Mouse (Mus musculus) heart, embryonic 15.5 days (tissue): ENCODE data around the gene Rtl1. TPM values are rescaled to one million over a fixed set of nuclear protein-coding genes. Genes with fewer than 3 reads are reported as not detected.

Experiments used
- ATAC-seq: fragments of 200-750 bp; cut with Nextera tagmentation; replicated peaks from 2 replicates; pipeline ENCODE4 v1.8.0; 2017; ENCODE audit warnings: low read depth, moderate TSS enrichment; ENCODE audit not compliant: insufficient number of reproducible peaks, insufficient read depth, low FRiP score
- H3K27ac ChIP-seq: fragments of 300-500 bp; sonication (generic); 2 replicates; pipeline ENCODE4 v1.5.1; 2015; ENCODE audit warnings: mild to moderate bottlenecking, inconsistent platforms
- H3K27me3 ChIP-seq: fragments of 300-500 bp; sonication (generic); 2 replicates; pipeline ENCODE4 v1.6.1; 2015; ENCODE audit warnings: inconsistent platforms
- H3K36me3 ChIP-seq: fragments of 300-500 bp; sonication (generic); 2 replicates; pipeline ENCODE4 v1.6.1; 2015; ENCODE audit warnings: mild to moderate bottlenecking, inconsistent platforms
- H3K4me1 ChIP-seq: fragments of 300-500 bp; sonication (generic); replicated peaks from 2 replicates; pipeline ENCODE4 v1.6.1; 2015; ENCODE audit warnings: inconsistent platforms
- H3K4me2 ChIP-seq: fragments of 300-500 bp; sonication (generic); 2 replicates; pipeline ENCODE4 v1.6.1; 2015; ENCODE audit warnings: inconsistent platforms, mild to moderate bottlenecking, moderate library complexity
- H3K4me3 ChIP-seq: fragments of 300-500 bp; sonication (generic); 2 replicates; pipeline ENCODE4 v1.5.1; 2015; ENCODE audit warnings: mild to moderate bottlenecking, inconsistent platforms
- H3K9ac ChIP-seq: fragments of 300-500 bp; sonication (generic); 2 replicates; pipeline ENCODE4 v1.6.1; 2015; ENCODE audit warnings: mild to moderate bottlenecking, inconsistent platforms
- H3K9me3 ChIP-seq: fragments of 300-500 bp; sonication (generic); replicated peaks from 2 replicates; pipeline ENCODE4 v1.6.1; 2016; ENCODE audit warnings: inconsistent platforms
- WGBS: fragments of 180-500 bp; shearing (Covaris S2); methylation state at CpG from one replicate; pipeline ENCODE4 v1.1.7; 2015; ENCODE audit warnings: mixed read lengths; 5-methylcytosine and 5-hydroxymethylcytosine counted together
- microRNA counts: library from miRNA; unstranded; fragments of <30 nt; microRNA quantifications from one replicate; lab custom pipeline; 2016
- microRNA-seq: library from miRNA; unstranded; fragments of <30 nt; microRNA quantifications from one replicate; pipeline ENCODE4, GENCODE M21; 2016
- polyA plus RNA-seq: library from polyadenylated mRNA; unstranded; fragments of >200 nt; fragmentation: Nextera tagmentation; extraction: Ambion mirVana; gene quantifications from 2 replicates; pipeline ENCODE4 v1.2.1, GENCODE M21; 2015

Gene Rtl1
- polyA plus RNA-seq, 1 experiment from 2014 or later = 0.47 TPM

DNA sequence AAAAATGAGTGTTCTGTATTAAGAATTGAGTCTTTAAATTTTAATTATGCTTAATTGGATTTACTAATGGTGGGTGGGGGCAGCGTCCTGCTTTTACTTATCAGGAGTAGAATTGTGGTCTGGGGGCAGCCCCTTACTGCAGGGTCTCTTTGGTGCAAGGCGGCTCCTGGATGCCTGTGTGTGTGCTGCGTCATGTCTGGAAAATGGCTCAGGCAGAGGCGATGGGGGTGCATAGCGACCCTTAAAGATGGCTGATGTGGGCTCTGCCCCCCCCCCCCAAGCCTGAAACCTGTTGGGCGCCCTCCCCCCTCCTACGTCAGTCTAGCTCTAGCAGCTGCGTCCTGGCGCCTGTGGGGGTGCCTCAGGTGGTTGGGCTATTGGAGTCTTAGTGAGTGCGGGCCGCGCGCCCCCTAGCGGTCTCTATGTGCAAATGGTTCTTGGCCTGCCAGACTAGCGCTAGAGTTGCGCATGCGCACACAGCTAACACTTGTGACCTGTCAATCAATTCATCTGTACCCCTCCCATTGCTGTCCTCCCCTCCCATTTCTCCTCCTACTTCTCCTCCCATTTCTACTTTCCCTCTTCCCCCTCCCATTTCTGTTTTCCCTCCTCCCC is 57.4 kb downstream of the Rtl1 start:
- 41% methylated on average over 17 of the region's 17 CpGs for WGBS
- no peak overlapping the region for H3K27ac ChIP-seq
- peaks cover 22% of the 10 kb centered on the region; the same call in 1 of the 2 replicates for H3K9me3 ChIP-seq

GRCm38 (mm10) chr12:109542011-109542410 is 58.1 kb downstream of the Rtl1 start:
- H3K4me2 ChIP-seq = peak overlapping the region; percentile 61
- H3K4me3 ChIP-seq = peak overlapping the region; percentile 49
- no peak for ATAC-seq
- H3K9me3 ChIP-seq = peaks cover 23% of the 10 kb centered on the region; the same call in 1 of the 2 replicates
- no peaks in the 10 kb centered on the region for H3K27me3 ChIP-seq
- peak overlapping the region; percentile 40 for H3K9ac ChIP-seq
- no peaks in the 10 kb centered on the region for H3K36me3 ChIP-seq
- WGBS = 45% methylated on average over 14 of the region's 14 CpGs
- no peak overlapping the region for H3K27ac ChIP-seq
- no peaks in the 10 kb centered on the region for H3K4me1 ChIP-seq

More for the DNA sequence above, 57.4 kb downstream of the Rtl1 start:
- H3K27me3 ChIP-seq = no peaks in the 10 kb centered on the region
- H3K36me3 ChIP-seq = no peaks in the 10 kb centered on the region
- H3K9ac ChIP-seq = no peak overlapping the region
- peak overlapping the region; percentile 49 for H3K4me3 ChIP-seq
- peak; percentile 59 for ATAC-seq
- H3K4me2 ChIP-seq = peak overlapping the region; percentile 61
- H3K4me1 ChIP-seq = no peaks in the 10 kb centered on the region

- Histone ChIP-seq H3K4me3 (peak overlapping the region; percentile 49), H3K9ac (peak overlapping the region; percentile 40), H3K9me3 (peaks cover 23% of the 10 kb centered on the region; the same call in 1 of the 2 replicates), H3K4me2 (peak overlapping the region; percentile 61), H3K27me3 (no peaks in the 10 kb centered on the region), H3K36me3 (no peaks in the 10 kb centered on the region), H3K27ac (peak overlapping the region; percentile 27; the same call in 1 of the 2 replicates), H3K4me1 (no peaks in the 10 kb centered on the region)
- WGBS = 48% methylated on average over 16 of the region's 16 CpGs
- ATAC-seq = no peak
Observed at GRCm38 (mm10) chr12:109541540-109541899, 58.6 kb downstream of the Rtl1 start.

DNA sequence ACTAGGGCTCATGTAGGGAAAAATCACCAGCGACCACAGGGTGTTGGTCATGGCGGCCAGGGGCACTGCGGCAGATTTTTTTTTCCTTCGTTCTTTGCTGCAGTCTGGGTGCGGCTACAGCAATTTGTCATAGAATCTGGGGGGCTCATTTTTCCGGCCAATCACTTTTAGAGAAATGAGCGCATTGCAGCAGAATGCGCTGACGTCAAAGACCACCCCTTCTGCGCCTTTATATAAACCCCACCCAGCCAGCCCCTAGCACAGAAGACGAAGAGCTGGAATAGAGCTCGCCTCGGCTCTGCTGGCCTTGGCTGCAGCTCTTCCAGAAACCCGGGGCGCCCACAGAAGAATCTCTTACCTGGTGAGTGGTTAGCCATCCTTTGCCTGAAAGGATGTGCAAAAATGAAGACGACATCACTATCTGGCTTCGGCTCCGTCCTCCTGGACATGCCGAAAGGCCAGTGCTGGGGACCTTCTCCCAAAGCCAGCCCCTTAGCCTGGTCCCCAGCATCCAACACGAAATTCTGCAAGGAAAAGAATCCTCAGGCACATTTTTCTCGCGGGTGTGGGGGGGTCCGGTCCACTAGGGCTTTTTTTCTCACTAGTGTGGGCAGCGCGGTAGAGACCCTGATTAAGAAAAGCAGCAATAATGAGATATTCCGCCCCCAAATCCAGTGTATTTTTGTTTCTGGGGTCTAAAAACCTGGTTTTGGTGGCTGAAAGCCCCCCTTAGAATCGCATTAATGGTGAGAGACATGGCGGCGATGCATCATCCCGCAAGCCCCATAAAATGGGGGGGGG is 59.2 kb downstream of the Rtl1 start:
- Histone ChIP-seq H3K27ac (peak overlapping the region; percentile 45; the same call in 1 of the 2 replicates), H3K4me3 (peak overlapping the region; percentile 49), H3K4me1 (no peaks in the 10 kb centered on the region), H3K9ac (peak overlapping the region; percentile 40), H3K36me3 (no peaks in the 10 kb centered on the region), H3K4me2 (peak overlapping the region; percentile 61), H3K9me3 (peaks cover 23% of the 10 kb centered on the region; the same call in 1 of the 2 replicates), H3K27me3 (no peaks in the 10 kb centered on the region)
- peak; percentile 45; the same call in 1 of the 2 replicates for ATAC-seq
- 47% methylated on average over 30 of the region's 30 CpGs for WGBS

DNA sequence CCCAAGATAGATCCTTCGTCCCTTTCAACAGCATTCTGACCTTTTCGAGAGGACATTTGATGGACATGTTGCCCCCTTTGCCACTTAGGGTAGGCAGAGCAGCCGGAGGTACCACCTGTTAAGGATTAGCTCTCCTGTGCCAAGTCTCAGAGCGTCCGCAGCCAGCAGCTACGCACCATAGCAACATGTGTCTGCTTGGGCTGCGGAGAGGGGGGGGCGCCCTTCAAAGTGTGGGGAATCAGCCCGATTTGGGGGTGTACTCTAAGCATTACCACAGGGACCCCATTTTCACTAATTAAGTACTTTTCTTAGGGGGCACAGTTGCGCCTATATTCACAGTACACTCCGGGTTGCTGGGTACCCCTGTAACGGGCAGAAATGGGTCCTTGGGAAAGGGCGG is 60.2 kb downstream of the Rtl1 start:
- WGBS = 47% methylated on average over 13 of the region's 13 CpGs

More for the DNA sequence above, 60.2 kb downstream of the Rtl1 start:
- Histone ChIP-seq H3K4me3 (peak overlapping the region; percentile 49), H3K27ac (no peak overlapping the region), H3K9me3 (peaks cover 23% of the 10 kb centered on the region; the same call in 1 of the 2 replicates), H3K4me2 (peak overlapping the region; percentile 61), H3K36me3 (no peaks in the 10 kb centered on the region), H3K4me1 (peaks cover 5% of the 10 kb centered on the region), H3K9ac (no peak overlapping the region), H3K27me3 (no peaks in the 10 kb centered on the region)
- no peak for ATAC-seq

MicroRNA genes within 50 kb of the gene (microRNA counts, 519-probe panel; counts per million panel counts)
- microRNA mmu-miR-1188 (lab: Ali Mortazavi, UCI) (895 counts per million, percentile 3 among the panel's probes with 10 or more counts), microRNA mmu-miR-127 (lab: Ali Mortazavi, UCI) (3,394 counts per million, percentile 83 among the panel's probes with 10 or more counts), microRNA mmu-miR-136 (lab: Ali Mortazavi, UCI) (3,692 counts per million, percentile 88 among the panel's probes with 10 or more counts), microRNA mmu-miR-1906 (lab: Ali Mortazavi, UCI) (2,547 counts per million, percentile 55 among the panel's probes with 10 or more counts), microRNA mmu-miR-337-3p (lab: Ali Mortazavi, UCI) (2,457 counts per million, percentile 49 among the panel's probes with 10 or more counts), microRNA mmu-miR-337-5p (lab: Ali Mortazavi, UCI) (2,270 counts per million, percentile 36 among the panel's probes with 10 or more counts), microRNA mmu-miR-341 (lab: Ali Mortazavi, UCI) (965 counts per million, percentile 4 among the panel's probes with 10 or more counts), microRNA mmu-miR-370 (lab: Ali Mortazavi, UCI) (2,665 counts per million, percentile 61 among the panel's probes with 10 or more counts), microRNA mmu-miR-431 (lab: Ali Mortazavi, UCI) (3,332 counts per million, percentile 82 among the panel's probes with 10 or more counts), microRNA mmu-miR-432 (lab: Ali Mortazavi, UCI) (1,076 counts per million, percentile 4 among the panel's probes with 10 or more counts), microRNA mmu-miR-433 (lab: Ali Mortazavi, UCI) (3,061 counts per million, percentile 73 among the panel's probes with 10 or more counts), microRNA mmu-miR-434-3p (lab: Ali Mortazavi, UCI) (3,318 counts per million, percentile 81 among the panel's probes with 10 or more counts), microRNA mmu-miR-434-5p (lab: Ali Mortazavi, UCI) (2,526 counts per million, percentile 53 among the panel's probes with 10 or more counts), microRNA mmu-miR-493 (lab: Ali Mortazavi, UCI) (2,679 counts per million, percentile 62 among the panel's probes with 10 or more counts), microRNA mmu-miR-540-3p (lab: Ali Mortazavi, UCI) (not detected), microRNA mmu-miR-540-5p (lab: Ali Mortazavi, UCI) (not detected), microRNA mmu-miR-665 (lab: Ali Mortazavi, UCI) (1,576 counts per million, percentile 8 among the panel's probes with 10 or more counts), microRNA mmu-miR-673-3p (lab: Ali Mortazavi, UCI) (not detected), microRNA mmu-miR-673-5p (lab: Ali Mortazavi, UCI) (not detected), microRNA mmu-miR-770-3p (lab: Ali Mortazavi, UCI) (2,075 counts per million, percentile 26 among the panel's probes with 10 or more counts), microRNA mmu-miR-770-5p (lab: Ali Mortazavi, UCI) (1,700 counts per million, percentile 11 among the panel's probes with 10 or more counts)

Small RNA genes lying within 50 kb of the gene (microRNA-seq; reads per million reads assigned to microRNA genes)
- gene Gm23912 (not detected), gene Mir1188 (7.6 reads per million, percentile 23 among the genes with 10 or more reads in this experiment), gene Mir127 (6,513 reads per million, percentile 93 among the genes with 10 or more reads in this experiment), gene Mir136 (not detected), gene Mir1906-1 (not detected), gene Mir3070a (2.9 reads per million, percentile 10 among the genes with 10 or more reads in this experiment), gene Mir3070b (not detected), gene Mir3071 (not detected), gene Mir337 (not detected), gene Mir341 (518 reads per million, percentile 72 among the genes with 10 or more reads in this experiment), gene Mir3544 (not detected), gene Mir370 (294 reads per million, percentile 65 among the genes with 10 or more reads in this experiment), gene Mir431 (3,363 reads per million, percentile 89 among the genes with 10 or more reads in this experiment), gene Mir432 (not detected), gene Mir433 (708 reads per million, percentile 74 among the genes with 10 or more reads in this experiment), gene Mir434 (971 reads per million, percentile 78 among the genes with 10 or more reads in this experiment), gene Mir493 (83.6 reads per million, percentile 48 among the genes with 10 or more reads in this experiment), gene Mir540 (422 reads per million, percentile 70 among the genes with 10 or more reads in this experiment), gene Mir665 (252 reads per million, percentile 63 among the genes with 10 or more reads in this experiment), gene Mir673 (81.5 reads per million, percentile 47 among the genes with 10 or more reads in this experiment), gene Mir770 (88.9 reads per million, percentile 48 among the genes with 10 or more reads in this experiment)

Other genes with a start within 250 kb of the Rtl1 start
- 131 and 212 TPM in 2 replicates for gene Dlk1, start 147.5 kb downstream of the Rtl1 start, polyA plus RNA-seq